Mouse (Mus musculus) hindbrain, embryonic 12.5 days (tissue): ENCODE data around the gene Kat14. TPM values are rescaled to one million over a fixed set of nuclear protein-coding genes. Genes with fewer than 3 reads are reported as not detected.

ENCODE experiments used
- ATAC-seq: fragments of 200-750 bp; cut with Nextera tagmentation; 2 replicates; pipeline ENCODE4 v1.8.0; 2017; ENCODE audit warnings: moderate TSS enrichment; ENCODE audit not compliant: low FRiP score
- H3K27ac ChIP-seq: fragments of 300-500 bp; sonication (generic); 2 replicates; pipeline ENCODE4 v1.5.1; 2016; ENCODE audit warnings: mild to moderate bottlenecking
- H3K27me3 ChIP-seq: fragments of 300-500 bp; sonication (generic); 2 replicates; pipeline ENCODE4 v1.6.1; 2016; ENCODE audit warnings: mild to moderate bottlenecking
- H3K36me3 ChIP-seq: fragments of 300-500 bp; sonication (generic); 2 replicates; pipeline ENCODE4 v1.6.1; 2016; ENCODE audit warnings: mild to moderate bottlenecking
- H3K4me1 ChIP-seq: fragments of 300-500 bp; sonication (generic); 2 replicates; pipeline ENCODE4 v1.6.1; 2016
- H3K4me2 ChIP-seq: fragments of 300-500 bp; sonication (generic); replicated peaks from 2 replicates; pipeline ENCODE4 v1.6.1; 2016; ENCODE audit warnings: mild to moderate bottlenecking
- H3K4me3 ChIP-seq: fragments of 300-500 bp; sonication (generic); 2 replicates; pipeline ENCODE4 v1.5.1; 2016; ENCODE audit warnings: mild to moderate bottlenecking
- H3K9ac ChIP-seq: fragments of 300-500 bp; sonication (generic); 2 replicates; pipeline ENCODE4 v1.6.1; 2016; ENCODE audit warnings: mild to moderate bottlenecking, moderate library complexity
- H3K9me3 ChIP-seq: fragments of 300-500 bp; sonication (generic); replicated peaks from 2 replicates; pipeline ENCODE4 v1.6.1; 2016; ENCODE audit warnings: mild to moderate bottlenecking
- WGBS: fragments of 180-500 bp; shearing (Covaris S2); methylation state at CpG from one replicate; pipeline ENCODE4 v1.1.7; 2016; 5-methylcytosine and 5-hydroxymethylcytosine counted together
- polyA plus RNA-seq: library from polyadenylated mRNA; unstranded; fragments of >200 nt; fragmentation: Nextera tagmentation; extraction: Ambion mirVana; gene quantifications from 2 replicates; pipeline ENCODE4 v1.2.1, GENCODE M21; 2016

Kat14 gene
- polyA plus RNA-seq, 1 experiment from 2014 or later = 40.7 TPM

GRCm38 (mm10) chr2:144388416-144388815 is 19.6 kb downstream of the Kat14 start:
- Histone ChIP-seq H3K4me3 (no peak overlapping the region), H3K4me1 (no peaks in the 10 kb centered on the region), H3K27ac (no peak overlapping the region), H3K4me2 (no peak overlapping the region), H3K9me3 (no peaks in the 10 kb centered on the region), H3K27me3 (no peaks in the 10 kb centered on the region), H3K9ac (no peak overlapping the region), H3K36me3 (peaks cover 75% of the 10 kb centered on the region)
- ATAC-seq = no peak
- WGBS = 60% methylated on average over 3 of the region's 3 CpGs

- Histone ChIP-seq H3K27ac (no peak overlapping the region), H3K4me3 (no peak overlapping the region), H3K4me1 (no peaks in the 10 kb centered on the region), H3K4me2 (no peak overlapping the region), H3K9ac (no peak overlapping the region), H3K36me3 (peaks cover 84% of the 10 kb centered on the region), H3K27me3 (no peaks in the 10 kb centered on the region), H3K9me3 (no peaks in the 10 kb centered on the region)
- 93% methylated on average over 4 of the region's 4 CpGs for WGBS
- no peak for ATAC-seq
Observed at GRCm38 (mm10) chr2:144399531-144399930, 30.7 kb downstream of the Kat14 start.

- H3K9me3 ChIP-seq = no peaks in the 10 kb centered on the region
- H3K9ac ChIP-seq = no peak overlapping the region
- WGBS = 96% methylated on average over 6 of the region's 6 CpGs
- H3K4me3 ChIP-seq = no peak overlapping the region
- H3K27me3 ChIP-seq = no peaks in the 10 kb centered on the region
- no peak overlapping the region for H3K27ac ChIP-seq
- peaks cover 82% of the 10 kb centered on the region for H3K36me3 ChIP-seq
- no peak overlapping the region for H3K4me2 ChIP-seq
- no peaks in the 10 kb centered on the region for H3K4me1 ChIP-seq
- ATAC-seq = no peak
Observed at GRCm38 (mm10) chr2:144400659-144401058, 31.9 kb downstream of the Kat14 start.

GRCm38 (mm10) chr2:144409037-144409436 is 40.3 kb downstream of the Kat14 start:
- peaks cover 50% of the 10 kb centered on the region for H3K36me3 ChIP-seq
- H3K4me1 ChIP-seq = no peaks in the 10 kb centered on the region
- H3K4me2 ChIP-seq = no peak overlapping the region
- no peaks in the 10 kb centered on the region for H3K27me3 ChIP-seq
- H3K4me3 ChIP-seq = no peak overlapping the region
- no peak overlapping the region for H3K9ac ChIP-seq
- H3K9me3 ChIP-seq = no peaks in the 10 kb centered on the region
- ATAC-seq = no peak
- H3K27ac ChIP-seq = no peak overlapping the region
- WGBS = 94% methylated on average over 4 of the region's 4 CpGs

- Histone ChIP-seq H3K9me3 (no peaks in the 10 kb centered on the region), H3K27ac (no peak overlapping the region), H3K4me1 (no peaks in the 10 kb centered on the region), H3K4me3 (no peak overlapping the region), H3K4me2 (no peak overlapping the region), H3K9ac (no peak overlapping the region), H3K27me3 (no peaks in the 10 kb centered on the region), H3K36me3 (peaks cover 40% of the 10 kb centered on the region)
- 89% methylated on average over 3 of the region's 3 CpGs for WGBS
- ATAC-seq = no peak
Observed at GRCm38 (mm10) chr2:144410603-144411002, 41.8 kb downstream of the Kat14 start.

GRCm38 (mm10) chr2:144414646-144415045 is 45.9 kb downstream of the Kat14 start:
- Histone ChIP-seq H3K9me3 (no peaks in the 10 kb centered on the region), H3K27ac (no peak overlapping the region), H3K9ac (no peak overlapping the region), H3K27me3 (no peaks in the 10 kb centered on the region), H3K4me3 (no peak overlapping the region), H3K4me1 (peaks cover 9% of the 10 kb centered on the region; the same call in 1 of the 2 replicates), H3K36me3 (0 out of 2 replicates have a peak, but pooled peaks cover 6% of the 10 kb centered on the region), H3K4me2 (no peak overlapping the region)
- ATAC-seq = no peak
- WGBS = 97% methylated on average over 1 of the region's 1 CpGs

GRCm38 (mm10) chr2:144416859-144417258 is 48.1 kb downstream of the Kat14 start:
- ATAC-seq = no peak
- WGBS = 41% methylated on average over 8 of the region's 8 CpGs
- no peak overlapping the region for H3K4me3 ChIP-seq
- H3K4me2 ChIP-seq = no peak overlapping the region
- peaks cover 9% of the 10 kb centered on the region; the same call in 1 of the 2 replicates for H3K4me1 ChIP-seq
- H3K36me3 ChIP-seq = 0 out of 2 replicates have a peak, but pooled peaks cover 3% of the 10 kb centered on the region
- H3K27me3 ChIP-seq = no peaks in the 10 kb centered on the region
- no peaks in the 10 kb centered on the region for H3K9me3 ChIP-seq
- no peak overlapping the region for H3K9ac ChIP-seq
- no peak overlapping the region for H3K27ac ChIP-seq

GRCm38 (mm10) chr2:144418062-144418461 is 49.3 kb downstream of the Kat14 start:
- 29% methylated on average over 2 of the region's 2 CpGs for WGBS
- H3K27me3 ChIP-seq = no peaks in the 10 kb centered on the region
- H3K4me1 ChIP-seq = peaks cover 9% of the 10 kb centered on the region; the same call in 1 of the 2 replicates
- no peaks in the 10 kb centered on the region for H3K9me3 ChIP-seq
- no peak overlapping the region for H3K4me2 ChIP-seq
- no peak overlapping the region for H3K4me3 ChIP-seq
- no peak overlapping the region for H3K27ac ChIP-seq
- 0 out of 2 replicates have a peak, but pooled peaks cover 3% of the 10 kb centered on the region for H3K36me3 ChIP-seq
- H3K9ac ChIP-seq = no peak overlapping the region
- no peak for ATAC-seq

- WGBS = 86% methylated on average over 10 of the region's 10 CpGs
- H3K27me3 ChIP-seq = no peaks in the 10 kb centered on the region
- H3K36me3 ChIP-seq = no peaks in the 10 kb centered on the region
- no peaks in the 10 kb centered on the region for H3K9me3 ChIP-seq
- H3K4me1 ChIP-seq = peaks cover 9% of the 10 kb centered on the region; the same call in 1 of the 2 replicates
- no peak overlapping the region for H3K9ac ChIP-seq
- H3K4me3 ChIP-seq = no peak overlapping the region
- ATAC-seq = no peak
- no peak overlapping the region for H3K27ac ChIP-seq
- no peak overlapping the region for H3K4me2 ChIP-seq
Observed at GRCm38 (mm10) chr2:144422094-144422675, 53.4 kb downstream of the Kat14 start.

GRCm38 (mm10) chr2:144425761-144426160 is 57.0 kb downstream of the Kat14 start:
- H3K36me3 ChIP-seq = no peaks in the 10 kb centered on the region
- H3K4me2 ChIP-seq = no peak overlapping the region
- H3K27ac ChIP-seq = no peak overlapping the region
- no peaks in the 10 kb centered on the region for H3K9me3 ChIP-seq
- no peaks in the 10 kb centered on the region for H3K4me1 ChIP-seq
- 0 out of 2 replicates have a peak, but pooled peaks cover 3% of the 10 kb centered on the region for H3K27me3 ChIP-seq
- H3K4me3 ChIP-seq = no peak overlapping the region
- ATAC-seq = no peak
- WGBS = 63% methylated on average over 1 of the region's 1 CpGs
- no peak overlapping the region for H3K9ac ChIP-seq

GRCm38 (mm10) chr2:144427852-144428251 is 59.1 kb downstream of the Kat14 start:
- 77% methylated on average over 5 of the region's 5 CpGs for WGBS

GRCm38 (mm10) chr2:144428659-144429058 is 59.9 kb downstream of the Kat14 start:
- Histone ChIP-seq H3K27ac (no peak overlapping the region), H3K36me3 (no peaks in the 10 kb centered on the region), H3K4me3 (no peak overlapping the region), H3K27me3 (0 out of 2 replicates have a peak, but pooled peaks cover 3% of the 10 kb centered on the region), H3K4me2 (no peak overlapping the region), H3K9me3 (no peaks in the 10 kb centered on the region), H3K9ac (no peak overlapping the region), H3K4me1 (no peaks in the 10 kb centered on the region)
- ATAC-seq = no peak
- 88% methylated on average over 8 of the region's 8 CpGs for WGBS

More at GRCm38 (mm10) chr2:144427852-144428251, 59.1 kb downstream of the Kat14 start:
- no peak overlapping the region for H3K9ac ChIP-seq
- H3K9me3 ChIP-seq = no peaks in the 10 kb centered on the region
- no peak overlapping the region for H3K4me3 ChIP-seq
- H3K36me3 ChIP-seq = no peaks in the 10 kb centered on the region
- no peak overlapping the region for H3K27ac ChIP-seq
- no peaks in the 10 kb centered on the region for H3K4me1 ChIP-seq
- no peak for ATAC-seq
- H3K4me2 ChIP-seq = no peak overlapping the region
- 0 out of 2 replicates have a peak, but pooled peaks cover 3% of the 10 kb centered on the region for H3K27me3 ChIP-seq

GRCm38 (mm10) chr2:144429171-144429570 is 60.4 kb downstream of the Kat14 start:
- Histone ChIP-seq H3K36me3 (no peaks in the 10 kb centered on the region), H3K27me3 (0 out of 2 replicates have a peak, but pooled peaks cover 3% of the 10 kb centered on the region), H3K27ac (no peak overlapping the region), H3K4me1 (no peaks in the 10 kb centered on the region), H3K4me3 (no peak overlapping the region), H3K4me2 (no peak overlapping the region), H3K9me3 (no peaks in the 10 kb centered on the region), H3K9ac (no peak overlapping the region)
- no peak for ATAC-seq
- 77% methylated on average over 7 of the region's 7 CpGs for WGBS
